Mouse (Mus musculus) heart, adult 8-10 months (tissue): Measurements from ENCODE around the gene Recql5. TPM values are rescaled to one million over a fixed set of nuclear protein-coding genes. Genes with fewer than 3 reads are reported as not detected.

Source experiments
- DNase-seq: peaks from one replicate; pipeline ENCODE4 v3.0.0; 2022; ENCODE audit warnings: low spot score
- total RNA-seq, 4 experiments: library from RNA; stranded (reverse); gene quantifications; 2 replicates each; pipeline ENCODE4 v1.2.4; 2022

The Recql5 gene
- 10 to 100 TPM in 1 of 4 experiments, 1 to 10 TPM in 3; 6.8 to 14.7 (median 8.2) TPM for total RNA-seq

GRCm38 (mm10) chr11:115933108-115933746, at the start of gene Recql5, which contains the start of gene Sap30bp:
Gene Recql5, minus strand, starts transcription at chr11:115933477.
Gene Sap30bp, plus strand, starts transcription at chr11:115933282.
- DNase-seq, result peak; percentile 98

GRCm38 (mm10) chr11:115982472-115982871, 49.2 kb upstream of the Recql5 start:
- no peak for DNase-seq

- no peak for DNase-seq
These were observed 42.3 kb upstream of the Recql5 start for GRCm38 (mm10) chr11:115975544-115975943.

DNA sequence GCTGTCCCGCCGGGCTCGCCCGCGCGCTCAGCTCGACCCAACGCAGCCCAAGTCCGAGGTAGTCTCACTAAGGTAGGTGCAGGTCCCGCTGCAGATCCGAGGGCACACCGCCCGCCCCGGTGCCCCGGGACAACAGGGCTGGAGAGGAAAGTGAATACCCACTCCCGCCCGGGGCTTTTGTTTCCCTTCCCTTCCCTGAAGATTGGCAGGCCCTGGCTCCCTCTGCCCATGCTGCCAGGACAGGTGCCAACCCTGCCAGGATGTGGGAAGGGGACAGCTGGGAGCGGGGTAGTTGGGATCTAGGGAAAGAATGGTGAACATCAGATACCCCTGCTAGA, 41.8 kb upstream of the Recql5 start:
- DNase-seq, result no peak

DNA sequence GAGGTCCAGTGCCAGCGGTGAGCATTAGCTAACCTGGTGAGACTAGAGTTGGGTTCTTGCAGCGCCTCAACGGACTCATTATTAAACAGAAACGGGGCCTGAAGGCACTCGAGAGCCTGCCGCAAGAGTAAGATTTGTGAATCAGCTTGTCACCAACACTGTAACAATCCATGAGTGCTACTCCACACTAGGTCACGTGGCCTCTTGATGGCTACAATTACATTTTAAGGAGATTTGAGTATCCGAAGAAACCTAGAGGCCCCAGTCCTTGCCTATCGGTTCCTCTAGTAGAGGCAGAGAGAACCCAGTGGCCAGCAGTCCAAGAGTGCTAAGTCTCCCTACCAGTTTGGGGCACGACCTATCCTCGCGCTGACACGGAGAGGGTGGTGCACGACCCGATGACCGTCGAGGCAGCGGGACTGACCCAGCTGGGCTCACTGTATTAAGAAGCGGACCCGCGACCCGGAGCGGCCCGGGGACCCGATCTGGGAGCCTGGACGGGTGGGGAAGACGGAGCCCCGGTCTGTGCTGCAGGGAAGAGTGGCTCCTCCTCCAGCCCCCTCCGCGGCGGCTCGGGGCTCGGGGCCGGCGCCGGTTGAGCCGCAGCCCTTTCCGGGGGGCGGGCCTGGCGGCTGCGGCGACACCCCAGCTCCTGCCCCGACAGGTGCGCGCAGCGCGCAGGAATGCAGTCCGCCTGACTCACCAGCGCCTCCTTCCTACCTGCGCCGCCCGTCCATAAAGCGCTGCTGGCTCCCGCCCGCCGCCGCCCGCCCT, 41.2 kb upstream of the Recql5 start, which contains the start of gene Itgb4:
TSS of gene Itgb4 (plus strand) at position 401 of the 774 bp plus-strand sequence.
- DNase-seq, result no peak

DNA sequence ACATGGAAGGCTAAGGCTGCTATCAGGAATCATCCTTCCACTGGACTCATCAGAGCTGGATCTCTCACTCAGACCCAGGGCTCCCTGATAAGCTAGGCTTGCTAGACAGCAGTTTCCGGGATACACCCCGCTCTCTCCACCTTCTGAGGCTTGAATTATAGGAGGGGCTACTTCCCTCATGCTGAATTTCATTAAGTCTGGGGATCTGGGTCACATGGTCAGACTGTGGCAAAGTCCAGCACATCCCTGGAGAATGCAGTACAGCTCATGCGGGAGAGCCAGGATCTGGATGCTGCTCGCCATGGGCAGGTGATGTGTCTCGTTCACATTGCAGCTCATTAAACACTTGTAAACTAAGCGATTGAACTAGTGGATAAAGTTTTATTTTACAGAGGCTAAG, 37.7 kb upstream of the Recql5 start:
- no peak for DNase-seq

DNA sequence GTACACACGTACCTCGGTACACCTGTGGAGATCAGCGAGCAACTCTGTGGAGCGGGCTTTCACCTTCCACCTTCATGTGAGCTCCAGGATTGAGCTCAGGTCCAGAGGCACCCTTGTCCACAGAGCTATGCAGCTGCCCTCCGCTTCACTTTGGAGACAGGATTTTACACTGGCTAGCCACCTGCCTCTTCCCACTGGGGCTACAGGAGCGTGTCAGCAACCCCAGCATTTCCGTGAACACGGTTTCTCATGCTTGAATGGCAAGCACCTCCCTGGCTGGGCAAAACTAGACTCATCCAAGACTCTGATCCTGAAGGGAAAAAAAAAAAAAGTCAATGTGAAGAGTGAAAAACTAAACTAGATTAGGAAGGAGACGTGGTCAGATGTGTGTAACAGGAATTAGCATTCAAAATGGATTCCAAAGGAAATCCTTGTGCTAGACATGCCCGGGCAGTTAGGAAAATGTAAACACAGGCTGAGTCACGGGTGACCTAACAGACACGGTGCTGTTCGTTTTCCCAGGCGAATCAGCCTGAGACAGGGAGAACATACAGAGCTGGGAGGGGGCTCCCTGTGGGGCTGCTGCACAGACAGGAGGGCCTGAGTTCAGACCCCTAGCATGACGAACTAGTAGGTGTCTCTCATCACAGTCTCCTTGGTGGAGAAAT, 36.9 kb upstream of the Recql5 start:
- DNase-seq, result no peak

- no peak for DNase-seq
These were observed 35.6 kb upstream of the Recql5 start for GRCm38 (mm10) chr11:115968731-115969405.

- peak; percentile 20 for DNase-seq
These were observed 31.8 kb upstream of the Recql5 start for GRCm38 (mm10) chr11:115964977-115965604.

GRCm38 (mm10) chr11:115962651-115963412, 29.6 kb upstream of the Recql5 start:
- no peak for DNase-seq

DNA sequence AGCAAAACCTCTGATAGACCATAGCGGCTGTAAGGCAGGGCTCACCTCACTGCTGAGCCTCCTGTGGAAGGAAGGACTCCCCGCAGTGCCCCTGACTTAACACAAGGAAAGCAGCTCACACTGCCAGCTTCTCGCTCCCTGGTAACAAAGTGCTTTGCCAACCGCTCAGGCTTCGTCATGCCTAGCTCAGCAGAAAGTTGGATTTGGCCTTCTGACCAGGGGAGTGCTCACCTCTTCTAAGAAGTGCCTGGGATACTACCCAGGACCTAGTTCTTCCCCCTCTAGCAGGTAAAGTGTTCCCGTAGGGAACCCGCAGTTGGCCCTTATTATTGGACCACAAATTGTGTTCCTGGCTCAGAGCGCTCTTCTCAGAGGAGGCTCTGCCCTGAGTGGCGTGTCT, 25.7 kb upstream of the Recql5 start:
- DNase-seq, result no peak

DNA sequence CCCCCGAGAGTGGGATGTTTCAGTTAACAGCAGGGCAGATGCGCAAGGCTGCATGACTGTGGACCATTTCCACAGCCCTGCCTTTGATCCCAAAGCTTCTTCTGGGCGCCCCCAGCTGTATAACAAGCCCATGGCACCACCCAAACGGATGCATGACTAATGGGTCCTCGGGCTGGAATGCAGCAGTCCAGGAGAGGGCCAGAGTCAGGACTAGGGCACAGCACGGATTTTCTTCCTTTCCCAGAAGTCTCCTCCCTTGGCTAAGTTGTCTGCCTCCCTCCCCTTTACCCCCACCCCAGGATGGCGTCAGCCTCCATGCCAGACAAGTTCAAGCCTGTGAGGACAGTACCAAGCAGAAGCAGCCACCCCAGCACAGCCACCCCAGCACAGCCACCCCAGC, 24.7 kb upstream of the Recql5 start:
- no peak for DNase-seq

- no peak for DNase-seq
These were observed 23.2 kb upstream of the Recql5 start for GRCm38 (mm10) chr11:115956453-115956852.

GRCm38 (mm10) chr11:115955195-115955858, 22.1 kb upstream of the Recql5 start:
- DNase-seq, result peak; percentile 51

GRCm38 (mm10) chr11:115954712-115955111, 21.4 kb upstream of the Recql5 start:
- DNase-seq, result no peak

DNA sequence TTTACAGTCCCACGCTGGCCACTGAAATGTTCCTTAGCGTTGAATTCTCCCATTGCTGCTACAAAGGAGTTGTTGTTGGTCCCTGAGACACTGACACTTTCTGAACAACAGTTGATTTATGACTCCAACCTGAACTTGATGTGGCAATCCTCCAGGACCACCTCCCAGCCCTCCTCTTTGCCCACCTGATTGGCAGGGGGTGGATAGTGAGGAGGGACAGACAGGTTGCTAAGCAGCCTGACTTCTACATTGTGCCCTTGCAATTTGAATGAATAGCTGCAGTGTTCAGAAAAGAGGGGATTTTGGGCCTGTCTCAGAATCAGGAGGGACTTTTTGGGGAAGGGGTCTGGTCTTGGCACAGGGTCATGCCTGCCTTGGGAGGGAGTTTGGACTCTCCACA, 17.4 kb upstream of the Recql5 start:
- DNase-seq, result no peak

- DNase-seq, result no peak
These were observed 15.0 kb upstream of the Recql5 start for GRCm38 (mm10) chr11:115948316-115948715.

DNA sequence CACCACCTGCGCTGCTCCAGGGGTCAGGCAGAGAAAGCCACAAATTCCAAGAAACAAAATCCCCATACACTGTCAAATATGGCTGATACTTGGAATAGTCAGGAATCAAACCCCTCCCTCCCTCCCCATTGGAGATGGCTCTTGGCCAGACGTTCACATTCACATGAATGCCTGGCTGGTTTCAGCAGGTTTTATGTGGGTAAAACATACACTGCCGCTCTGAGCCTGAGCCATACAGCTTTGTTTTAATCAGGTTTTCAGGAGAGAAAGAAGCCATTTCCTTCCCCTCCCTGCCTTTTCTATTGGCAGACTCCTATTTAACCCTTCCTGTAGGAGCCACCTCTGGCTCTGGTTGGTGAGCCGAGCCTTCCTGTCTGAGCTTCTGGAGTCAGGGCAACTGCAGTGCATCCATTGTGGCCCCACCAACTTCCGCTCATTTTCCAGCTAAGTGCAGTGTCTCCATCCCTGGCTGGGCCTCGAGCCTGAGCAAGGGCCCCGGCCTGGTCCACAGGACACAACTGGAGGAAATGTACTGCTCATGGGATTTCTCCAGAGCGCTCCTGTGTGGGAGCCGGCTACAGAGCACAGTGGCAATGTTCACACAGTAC, 13.0 kb upstream of the Recql5 start:
- no peak for DNase-seq

DNA sequence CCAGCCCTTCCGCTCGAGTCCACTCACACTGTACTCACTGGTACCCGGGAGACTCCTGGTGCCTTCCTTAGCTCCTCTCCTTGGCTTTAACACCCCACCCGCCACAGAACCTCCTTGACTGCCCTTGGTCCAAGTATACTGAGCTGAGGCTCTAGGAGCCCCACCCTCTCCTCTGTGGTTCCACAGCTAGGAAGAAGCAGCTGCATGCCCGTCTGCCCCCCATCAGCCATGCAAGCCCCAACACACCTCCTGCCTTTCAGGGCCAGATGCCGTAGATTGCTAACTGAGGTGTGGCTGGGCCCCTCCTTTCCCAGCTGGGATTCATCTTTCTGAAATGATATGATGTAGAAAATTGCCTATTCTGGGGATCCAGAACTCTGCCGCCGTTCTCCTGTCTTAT, 12.0 kb upstream of the Recql5 start:
- DNase-seq, result no peak

GRCm38 (mm10) chr11:115941980-115942379, 8.7 kb upstream of the Recql5 start:
- no peak for DNase-seq
